Mouse (Mus musculus): Measurements from ENCODE around the gene Taar4.

- TF ChIP-seq POLR2A (IDR thresholded peaks at IDR 0.05; ENCODE audit: insufficient read length, low read depth) = no peak
- TF ChIP-seq POLR2AphosphoS2 (IDR thresholded peaks at IDR 0.05; ENCODE audit: insufficient read length, low read depth) = no peak
- no peak for TF ChIP-seq USF1 (IDR thresholded peaks at IDR 0.05; ENCODE audit: low read depth)
- no peak for TF ChIP-seq E2F4 (IDR thresholded peaks at IDR 0.05; ENCODE audit: insufficient read depth)
- no peak for TF ChIP-seq REST (IDR thresholded peaks at IDR 0.05; ENCODE audit: insufficient read depth, insufficient read length)
- no peak for TF ChIP-seq MAX (IDR thresholded peaks at IDR 0.05; ENCODE audit: low read depth)
- no peak for TF ChIP-seq TCF12 (IDR thresholded peaks at IDR 0.05; ENCODE audit: insufficient read depth, poor library complexity, severe bottlenecking)
- TF ChIP-seq MYOD1 (IDR thresholded peaks at IDR 0.05; ENCODE audit: control insufficient read depth in 1 of 3, insufficient read length in 2 of 3, low read depth in 2 of 3) = no peak
- TF ChIP-seq CEBPB (IDR thresholded peaks at IDR 0.05; ENCODE audit: insufficient read depth, poor library complexity, severe bottlenecking) = no peak
These were observed 39.3 kb downstream of the Taar4 start, which contains the start of gene Taar7b for GRCm38 (mm10) chr10:23999639-24000038.

Data from myocyte (in vitro differentiated cells).